In genomic region chr19:17856741-17857140, GRCm38 (mm10) we compare ENCODE assay signal across 13 mouse cellular contexts. TPM values are rescaled to one million over a fixed set of nuclear protein-coding genes. Genes with fewer than 3 reads are reported as not detected.
DNase-seq lines count a peak whose midpoint lies in the region; ATAC-seq and TF ChIP-seq lines count a peak whose summit lies in the region.
"Had no signal": no experiment of that assay in that cellular context is flagged by ENCODE, and none has a peak within 500 bp of the region (broad histone marks: within the 10 kb centered on the region; RNA-seq: fewer than 3 reads in every experiment).

No protein-coding gene starts in this region.

- no peak for TF ChIP-seq EP300 in stomach, postnatal 0 days (optimal IDR thresholded peaks at IDR 0.05)

- no peak overlapping the region for H3K4me3 ChIP-seq in gastrocnemius, adult 2 months
- H3K4me3 ChIP-seq in layer of hippocampus, adult 2 months: no peak overlapping the region
- H3K4me3 ChIP-seq in stomach, postnatal 0 days (ENCODE audit: low read depth, low read length): no peak overlapping the region
- H3K4me3 ChIP-seq: limb, embryonic 13.5 days; neural tube, embryonic 15.5 days had no signal

- no peaks in the 10 kb centered on the region for H3K4me1 ChIP-seq in stomach, postnatal 0 days (replicated peaks; ENCODE audit: control insufficient read depth, insufficient read depth)
- H3K4me1 ChIP-seq: neural tube, embryonic 15.5 days had no signal

- no peak overlapping the region for H3K4me2 ChIP-seq in stomach, postnatal 0 days (replicated peaks; ENCODE audit: low read depth)
- H3K4me2 ChIP-seq: limb, embryonic 13.5 days; neural tube, embryonic 15.5 days had no signal

- intact Hi-C loops in gastrocnemius, adult 2 months (cut with DNase I): no loop called here

- no peak overlapping the region for H3K27ac ChIP-seq in gastrocnemius, adult 2 months
- H3K27ac ChIP-seq in layer of hippocampus, adult 2 months: no peak overlapping the region
- H3K27ac ChIP-seq in stomach, postnatal 0 days (replicated peaks): no peak overlapping the region
- H3K27ac ChIP-seq: limb, embryonic 13.5 days; neural tube, embryonic 15.5 days had no signal

- no peak for DNase-seq in gastrocnemius, adult 2 months
- no peak for DNase-seq in gastrocnemius, adult 8-10 months (ENCODE audit: low spot score in 2 of 2)
- peak in 1 of 2 experiments; percentile 49 for DNase-seq in layer of hippocampus, adult 2 months (ENCODE audit: low spot score in 2 of 2)
- no peak for DNase-seq in layer of hippocampus, postnatal 36 days
- peak; percentile 35 to 41 for DNase-seq in right cerebral cortex, postnatal 10 days (ENCODE audit: low spot score in 2 of 2)
- no peak for DNase-seq in right cerebral cortex, postnatal 14 days
- DNase-seq in stomach, postnatal 0 days (ENCODE audit: low spot score): no peak
- no peak for DNase-seq in B cell, adult 2 months
- DNase-seq: adrenal gland, adult 2 months; thymus, postnatal 4 days had no signal

- H3K9me3 ChIP-seq in stomach, postnatal 0 days (ENCODE audit: control insufficient read depth, low read length): no peaks in the 10 kb centered on the region
- H3K9me3 ChIP-seq: G1E; limb, embryonic 13.5 days; neural tube, embryonic 15.5 days had no signal

- peak; percentile 64 for TF ChIP-seq CTCF in gastrocnemius, adult 2 months (IDR thresholded peaks at IDR 0.05)
- peak; percentile 91 for TF ChIP-seq CTCF in layer of hippocampus, adult 2 months (conservative IDR thresholded peaks at IDR 0.05)
- peak; percentile 69 for TF ChIP-seq CTCF in stomach, postnatal 0 days (IDR thresholded peaks at IDR 0.05; ENCODE audit: low read depth)

- no peak for ATAC-seq in stomach, postnatal 0 days (ENCODE audit: low FRiP score, low TSS enrichment)

- H3K27me3 ChIP-seq in stomach, postnatal 0 days (ENCODE audit: control insufficient read depth, insufficient read depth, low read length): no peaks in the 10 kb centered on the region
- H3K27me3 ChIP-seq: neural tube, embryonic 15.5 days had no signal

- WGBS in stomach, postnatal 0 days: 49% methylated on average over 3 of the region's 3 CpGs

- no peaks in the 10 kb centered on the region for H3K36me3 ChIP-seq in stomach, postnatal 0 days (ENCODE audit: control insufficient read depth, insufficient read depth, low read length)
- H3K36me3 ChIP-seq: G1E; limb, embryonic 13.5 days; neural tube, embryonic 15.5 days had no signal

- H3K9ac ChIP-seq in stomach, postnatal 0 days (ENCODE audit: low read length): no peak overlapping the region
- H3K9ac ChIP-seq: limb, embryonic 13.5 days; neural tube, embryonic 15.5 days had no signal

RNA-seq across cellular contexts. Expression of gene Pcsk5, which starts 19.3 kb away (rescaled TPM):
- total RNA-seq in gastrocnemius, adult 2 months (2021): 1 to 10 TPM; 1.9 to 4.0 TPM
- 1 to 10 TPM in 2 of 4 experiments, under 1 TPM in 2; 0.75 to 1.7 (median 0.95) TPM for total RNA-seq in gastrocnemius, adult 8-10 months (2022)
- total RNA-seq in layer of hippocampus, adult 2 months (2021): 10 to 100 TPM; 14.2 to 14.7 TPM
- total RNA-seq in layer of hippocampus, postnatal 36 days (2021): 10 to 100 TPM; 13.9 to 15.0 TPM
- 4.2 and 4.3 TPM in 2 replicates for polyA plus RNA-seq in stomach, postnatal 0 days (2015; fragmentation: Nextera tagmentation; extraction: Ambion mirVana)
- polyA plus RNA-seq: G1E had no signal

Comparison
In these comparisons a context has a peak if more than half of its experiments do, and no peak if none do; other contexts are left out.
1. DNase-seq: peak in right cerebral cortex, postnatal 10 days (2 of 2); none in gastrocnemius, adult 2 months (single experiment), gastrocnemius, adult 8-10 months (0 of 2), layer of hippocampus, postnatal 36 days (0 of 2), right cerebral cortex, postnatal 14 days (single experiment), stomach, postnatal 0 days (single experiment) and B cell, adult 2 months (0 of 2).
2. Peak in every context shown above with its lines, with median percentiles within 50 percentile points of each other: CTCF ChIP-seq.